Mouse (Mus musculus) olfactory bulb, adult 2 months (tissue): ENCODE measurements at regions not wholly inside any gene's neighbourhood (a gene's known extent, or its start where the extent isn't known, plus 50 kb on each side); places are given as distances from the start of the nearest gene placed in this dataset.

Experiments
- CTCF ChIP-seq: fragments of 200-500 bp; IDR thresholded peaks from 2 replicates; pipeline ENCODE4 v1.5.1; 2012; ENCODE audit warnings: low read depth, mild to moderate bottlenecking, low read length, moderate library complexity; ENCODE audit not compliant: insufficient read depth
- POLR2A ChIP-seq: fragments of 200-500 bp; IDR thresholded peaks from 2 replicates; pipeline ENCODE4 v1.6.1; 2012; ENCODE audit warnings: mild to moderate bottlenecking, low read depth, low read length, moderate library complexity; ENCODE audit not compliant: insufficient read depth

GRCm38 (mm10) chr11:23131632-23132031, 124.2 kb upstream of the Xpo1 start:
- TF ChIP-seq POLR2A: no peak
- no peak for TF ChIP-seq CTCF
